Mouse (Mus musculus) lung, postnatal 0 days (tissue): ENCODE measurements around the gene Cenpt.

Source experiments
- CTCF ChIP-seq: IDR thresholded peaks from 2 replicates; pipeline ENCODE4 v1.5.1; 2016; ENCODE audit warnings: antibody characterized with exemption, mild to moderate bottlenecking
- EP300 ChIP-seq: IDR thresholded peaks from 2 replicates; pipeline ENCODE4 v1.6.1; 2016; ENCODE audit warnings: antibody characterized with exemption, mild to moderate bottlenecking, control low read depth

GRCm38 (mm10) chr8:105874301-105874700, 21.2 kb upstream of the Cenpt start:
- no peak for TF ChIP-seq CTCF
- no peak for TF ChIP-seq EP300
